Mouse (Mus musculus) left cerebral cortex, postnatal 36 days (tissue): ENCODE data around the gene Dlec1. TPM values are rescaled to one million over a fixed set of nuclear protein-coding genes. Genes with fewer than 3 reads are reported as not detected.

Experiments
- DNase-seq, 2 experiments: peaks; one replicate each; pipeline ENCODE4 v3.0.0; 2021 to 2022; ENCODE audit warnings: low spot score in 2 of 2, mixed read lengths in 1 of 2
- intact Hi-C: fragments of 180-260 bp; cut with DNase I; formaldehyde crosslinking; loops from one replicate; pipeline ENCODE4 v1.15.1; 2025
- total RNA-seq, 2 experiments: library from RNA; stranded (reverse); gene quantifications; 2 replicates each; pipeline ENCODE4 v1.2.3; 2021

The Dlec1 gene
- total RNA-seq = 1 to 10 TPM; 4.1 to 5.1 TPM

DNA sequence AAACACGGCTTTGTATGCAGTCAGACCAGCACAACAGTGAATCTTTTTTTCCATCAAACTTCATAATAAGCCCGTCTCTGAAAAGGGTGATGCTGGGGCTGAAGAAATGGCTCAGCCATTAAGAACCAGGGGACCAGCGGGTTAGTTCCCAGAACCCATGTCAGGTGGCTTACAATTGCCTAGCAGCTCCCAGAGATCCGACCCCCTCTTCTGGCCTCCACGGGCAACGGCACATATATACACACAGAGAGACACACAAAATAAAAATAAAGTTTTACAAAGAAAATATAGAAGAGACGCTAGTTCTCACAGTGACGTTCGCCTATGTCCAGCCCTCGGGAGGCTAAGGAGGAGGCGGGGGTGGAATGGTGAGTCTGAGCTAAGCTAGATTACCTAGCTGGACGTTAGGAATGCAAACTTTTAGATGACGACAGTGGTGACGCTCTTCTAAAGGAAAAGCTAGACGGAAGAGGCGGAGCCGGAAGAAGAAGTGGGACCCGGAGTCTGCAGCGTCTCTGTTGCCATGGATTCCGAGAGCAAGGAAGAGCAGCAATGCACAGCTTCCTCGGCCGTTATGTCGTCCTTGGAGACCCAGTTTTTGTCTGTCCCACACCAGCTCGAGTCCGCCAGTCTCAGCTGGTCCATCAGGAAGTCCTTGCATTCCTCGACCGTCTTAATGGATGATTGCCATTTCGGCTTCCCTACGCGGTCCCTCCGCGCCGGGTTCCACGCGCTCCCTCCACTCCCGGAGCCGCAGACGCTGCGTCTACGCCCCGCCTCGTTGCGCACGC lies at the start of gene Dlec1:
TSS of gene Dlec1 (plus strand) at position 487 of the 791 bp plus-strand sequence.
- intact Hi-C loops = no loop called here

DNA sequence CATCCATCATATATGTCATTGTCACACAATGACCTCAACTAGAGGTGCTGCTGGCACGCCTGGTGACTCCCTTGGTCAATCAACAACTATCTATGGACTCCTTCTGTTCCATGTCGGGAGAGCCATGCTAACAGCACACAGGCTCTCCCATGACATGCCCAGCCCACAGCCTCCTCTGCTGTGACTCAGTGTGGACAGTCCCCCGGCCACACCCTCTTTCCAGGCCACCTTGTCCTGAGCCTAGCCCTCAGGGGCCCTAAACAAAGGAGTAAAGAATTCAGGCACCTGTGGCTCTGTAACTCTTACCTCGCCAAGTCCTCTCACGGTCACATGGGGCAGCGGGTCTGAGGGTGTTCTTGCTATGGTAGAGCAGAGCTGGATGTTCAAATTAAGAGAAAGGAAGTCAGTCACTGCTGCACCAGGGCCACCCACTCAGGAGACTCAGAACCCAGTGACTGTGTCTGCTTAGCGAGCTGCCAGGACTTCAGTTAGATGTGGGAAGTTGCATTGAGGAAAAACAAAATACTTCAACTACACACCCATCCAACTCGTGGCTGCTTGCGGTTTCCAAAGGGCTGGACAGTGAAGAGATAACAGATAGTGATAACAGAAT lies 48.2 kb upstream of the Dlec1 start:
- no peak for DNase-seq
- intact Hi-C loops = no loop called here

More for the DNA sequence above, at the start of gene Dlec1:
- DNase-seq = peak; percentile 81

DNA sequence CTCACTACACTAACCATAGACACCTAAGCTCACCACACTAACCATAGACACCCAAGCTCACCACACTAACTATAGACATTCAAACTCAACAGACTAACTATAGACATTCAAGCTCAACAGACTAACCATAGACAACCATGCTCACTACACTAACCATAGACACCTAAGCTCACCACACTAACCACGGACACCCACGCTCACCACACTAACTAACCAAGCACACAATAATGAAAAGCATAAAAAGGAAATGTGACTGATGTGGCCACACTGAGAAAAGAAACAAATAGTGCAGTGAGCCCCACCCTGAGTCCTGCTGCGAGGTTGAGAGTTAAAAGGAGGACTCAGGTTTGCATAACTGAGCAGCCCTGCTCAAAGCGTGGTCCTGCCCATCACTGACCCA lies 46.9 kb upstream of the Dlec1 start:
- no peak for DNase-seq
- intact Hi-C loops = no loop called here

DNA sequence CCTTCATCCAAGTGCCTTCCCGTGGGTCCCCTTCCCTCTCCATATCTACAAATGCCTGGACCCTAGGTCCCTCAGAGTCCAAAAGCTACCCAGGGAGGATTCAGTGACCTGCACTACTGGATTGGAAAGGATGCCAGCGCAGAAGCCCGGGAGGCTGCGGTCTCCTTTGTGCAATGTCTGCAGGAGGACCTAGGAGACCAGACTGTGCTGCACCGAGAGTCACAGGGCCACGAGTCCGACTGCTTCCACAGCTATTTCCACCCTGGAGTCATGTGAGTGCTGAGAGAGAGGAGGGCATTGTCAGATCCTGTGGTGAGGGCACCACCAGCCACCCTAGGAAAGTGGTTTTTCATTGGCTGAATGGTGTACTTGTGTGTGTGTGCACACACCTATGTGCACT lies 44.0 kb upstream of the Dlec1 start:
- no peak for DNase-seq
- intact Hi-C loops = no loop called here

DNA sequence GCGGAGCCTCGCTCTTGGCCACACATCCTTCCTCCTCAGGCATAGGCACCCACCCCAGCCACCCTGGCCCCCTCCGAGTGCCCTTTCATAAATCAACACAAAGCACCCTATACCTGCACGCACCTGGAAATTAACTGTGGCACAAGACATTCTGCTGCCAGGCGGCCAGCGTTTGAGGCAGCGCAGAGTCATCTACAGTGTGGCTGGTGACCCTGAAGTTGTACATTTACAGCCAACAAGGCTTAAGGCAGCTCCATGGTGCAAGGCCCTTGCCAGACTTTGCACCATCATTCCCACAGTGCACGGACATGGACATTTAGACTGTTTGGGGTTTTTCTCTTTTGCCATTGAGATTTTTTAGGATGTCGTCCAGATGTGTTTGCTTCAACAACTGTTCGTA lies 41.6 kb upstream of the Dlec1 start:
- DNase-seq = no peak
- intact Hi-C loops = loop anchor here (10.0 kb wide), 1 partner anchor 466 kb away; no protein-coding TSS in a partner anchor

DNA sequence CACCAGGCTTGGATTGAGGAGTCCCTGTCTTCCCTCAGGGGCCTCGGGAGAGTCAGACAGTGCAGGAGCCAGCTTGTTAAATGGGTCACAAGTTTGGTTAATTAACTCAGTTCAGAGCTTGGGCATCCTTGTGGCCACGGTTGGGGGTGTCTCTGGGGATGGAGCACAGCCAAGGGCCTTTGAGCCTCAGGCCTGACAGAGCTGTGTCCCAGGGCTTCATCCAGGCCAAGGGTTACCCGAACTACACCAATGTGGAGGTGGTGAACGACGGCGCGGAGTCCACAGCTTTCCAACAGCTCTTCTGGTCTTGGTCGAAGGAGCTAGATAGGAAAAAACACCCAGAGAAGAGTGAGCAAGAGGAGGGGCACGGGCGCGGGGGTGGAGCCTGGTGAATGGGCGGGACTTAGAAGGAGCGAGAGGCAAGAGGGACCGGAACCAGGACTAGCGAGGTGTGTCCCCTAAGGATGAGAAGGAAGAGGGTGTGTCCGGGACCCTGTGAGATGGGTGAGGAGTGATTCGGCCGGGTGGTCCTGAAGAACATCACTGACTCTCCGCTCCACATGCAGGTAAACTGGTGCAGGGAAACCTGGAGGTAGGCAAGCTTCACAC lies 39.1 kb upstream of the Dlec1 start:
- DNase-seq = no peak
- intact Hi-C loops = loop anchor here (10.0 kb wide), 1 partner anchor 468 kb away; no protein-coding TSS in a partner anchor

DNA sequence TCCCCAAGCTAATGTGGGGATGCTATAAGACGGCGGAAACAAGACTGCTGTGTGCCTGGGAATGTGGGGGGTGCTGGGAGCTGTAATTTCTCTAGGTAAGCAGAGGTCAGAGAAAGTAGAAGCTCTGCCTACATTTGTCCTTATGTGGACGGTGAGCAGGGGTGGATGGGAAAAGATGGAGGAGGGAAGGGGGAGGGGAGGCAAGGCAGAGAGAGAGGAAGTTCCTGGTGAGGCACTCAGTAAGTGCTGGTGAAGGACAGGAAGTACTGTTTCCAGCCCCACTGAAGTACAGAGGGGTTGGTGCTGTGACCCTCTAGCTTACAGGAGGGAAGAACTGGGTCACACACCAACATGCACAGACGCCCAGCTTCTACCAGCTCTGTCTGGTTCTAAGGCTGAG lies 38.0 kb upstream of the Dlec1 start:
- intact Hi-C loops = loop anchor here (10.0 kb wide), 1 partner anchor 469 kb away; no protein-coding TSS in a partner anchor
- DNase-seq = no peak

DNA sequence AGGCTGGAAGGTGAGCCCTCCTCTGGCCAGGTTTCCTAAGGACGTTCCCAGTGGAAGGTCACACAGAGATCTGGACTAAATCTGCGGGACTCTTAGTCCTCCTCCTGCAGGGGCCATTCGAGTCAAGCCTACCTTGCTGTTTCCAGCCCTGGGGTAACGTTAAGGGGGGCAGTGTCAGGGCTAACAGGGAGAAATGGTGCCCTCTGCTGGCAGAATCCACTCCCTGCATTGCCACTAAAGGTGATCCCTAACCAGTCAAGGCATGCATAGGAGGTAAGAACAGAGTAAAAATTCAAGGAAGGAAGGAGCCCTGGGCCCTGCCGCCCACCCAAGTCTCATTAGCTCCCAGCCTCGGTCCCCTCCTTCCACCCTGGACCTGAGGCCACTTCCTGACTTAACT lies 34.7 kb upstream of the Dlec1 start:
- intact Hi-C loops = loop anchor here (1.0 to 10.0 kb wide), 2 partner anchors 147 to 473 kb away; no protein-coding TSS in a partner anchor
- peak; percentile 77 to 81 for DNase-seq

DNA sequence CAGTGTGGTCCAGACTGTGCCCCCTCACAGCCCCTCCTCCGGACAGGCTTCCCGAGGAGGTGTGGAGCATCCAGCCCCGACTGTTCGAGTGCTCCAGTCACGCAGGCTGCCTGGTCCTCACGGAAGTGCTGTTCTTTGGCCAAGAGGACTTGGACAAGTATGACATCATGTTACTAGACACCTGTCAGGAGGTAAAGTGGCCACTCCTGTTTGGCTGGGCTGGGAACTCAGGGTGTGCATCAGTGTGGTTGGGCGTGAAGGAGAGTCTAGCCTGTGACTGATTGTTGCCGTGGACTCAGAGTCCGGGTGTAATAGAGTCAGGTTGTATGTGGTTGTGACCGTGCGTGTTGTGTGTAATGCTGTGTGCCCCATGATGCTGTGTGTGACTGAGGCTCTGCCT lies 34.0 kb upstream of the Dlec1 start:
- intact Hi-C loops = loop anchor here (10.0 kb wide), 1 partner anchor 473 kb away; no protein-coding TSS in a partner anchor
- no peak for DNase-seq

DNA sequence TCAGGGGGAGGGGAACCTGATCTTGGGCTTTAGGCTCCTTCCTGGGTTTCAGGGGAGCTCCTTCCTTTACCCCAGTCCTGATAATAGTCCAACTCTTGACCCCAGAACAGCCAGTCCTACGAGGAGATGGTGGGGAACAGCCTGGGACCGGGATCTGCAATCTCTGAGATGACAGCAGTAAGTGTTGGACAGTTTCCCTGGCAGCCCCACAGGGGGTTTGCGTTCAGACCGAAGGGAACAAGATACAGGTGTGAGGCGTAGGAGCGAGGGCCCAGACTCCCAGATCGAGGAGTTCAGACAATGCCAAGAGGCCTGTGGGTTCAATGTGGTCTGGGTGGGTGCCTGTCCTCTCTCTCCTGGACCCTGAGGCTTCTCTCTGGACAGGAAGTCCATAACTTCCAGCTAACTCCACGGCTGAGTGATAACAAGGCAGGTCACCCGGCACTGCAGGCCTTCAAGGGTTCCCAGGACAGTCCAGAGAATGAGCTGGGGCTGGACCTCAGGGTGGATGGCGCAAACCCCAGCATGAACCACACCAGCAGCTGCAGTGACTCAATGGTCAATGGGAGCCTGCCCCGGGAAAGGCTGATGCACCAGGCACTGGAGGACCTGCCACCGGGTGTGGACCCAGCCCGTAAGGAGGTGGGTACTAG lies 32.0 kb upstream of the Dlec1 start:
- intact Hi-C loops = no loop called here
- DNase-seq = no peak

DNA sequence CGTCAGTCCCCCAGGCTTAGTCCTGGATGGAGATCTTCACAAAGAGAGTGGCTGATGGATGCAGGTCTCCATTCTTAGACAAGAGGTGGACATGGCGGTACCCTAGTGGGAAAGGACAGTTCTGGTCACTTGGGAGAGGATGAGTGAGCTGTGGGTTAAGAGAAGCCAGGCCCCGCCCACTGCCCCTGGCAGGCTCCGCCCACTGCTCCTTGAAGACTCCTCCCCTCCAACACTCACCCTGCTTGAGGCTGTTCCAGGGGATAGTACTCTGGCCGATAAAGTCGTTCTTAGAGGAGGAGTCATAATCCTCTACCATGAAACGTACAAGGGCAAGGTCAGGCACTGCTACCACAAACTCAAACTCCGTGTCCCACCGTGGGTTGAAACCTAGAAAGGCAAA lies 30.5 kb upstream of the Dlec1 start:
- DNase-seq = no peak
- intact Hi-C loops = no loop called here

DNA sequence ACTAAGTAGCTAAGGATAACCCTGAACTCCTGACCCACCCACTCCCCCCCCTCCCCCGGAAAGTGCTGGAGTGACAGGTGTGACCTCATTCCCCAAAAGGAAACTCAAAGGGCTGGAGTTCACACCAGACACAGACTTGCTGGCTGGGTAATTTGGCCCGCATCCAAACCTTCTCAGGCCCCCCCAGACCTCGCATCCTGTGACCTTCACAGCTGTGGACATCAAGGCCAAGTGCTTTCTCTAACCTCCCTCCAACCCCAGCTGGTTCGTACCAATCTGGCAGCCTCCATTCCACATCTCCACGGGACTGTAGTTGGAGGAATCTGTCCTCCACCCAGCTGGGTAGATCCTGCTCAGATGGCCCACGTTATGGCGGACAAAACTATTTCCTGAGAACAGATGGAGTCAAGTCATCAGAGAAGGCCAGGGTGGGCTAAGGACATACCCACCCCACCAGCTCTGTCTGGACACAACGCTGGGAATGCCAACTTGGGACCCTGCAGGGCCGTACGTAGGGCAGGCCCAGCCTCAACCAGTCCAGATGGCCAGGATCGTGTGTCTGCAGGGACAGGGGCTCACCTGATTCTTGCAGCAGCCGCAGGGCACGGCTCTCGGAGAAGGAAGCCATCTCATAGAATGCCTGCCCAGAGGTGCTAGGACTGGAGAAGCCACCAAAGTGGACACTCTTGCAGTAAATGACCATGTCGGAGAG lies 28.9 kb upstream of the Dlec1 start:
- DNase-seq = no peak
- intact Hi-C loops = no loop called here

DNA sequence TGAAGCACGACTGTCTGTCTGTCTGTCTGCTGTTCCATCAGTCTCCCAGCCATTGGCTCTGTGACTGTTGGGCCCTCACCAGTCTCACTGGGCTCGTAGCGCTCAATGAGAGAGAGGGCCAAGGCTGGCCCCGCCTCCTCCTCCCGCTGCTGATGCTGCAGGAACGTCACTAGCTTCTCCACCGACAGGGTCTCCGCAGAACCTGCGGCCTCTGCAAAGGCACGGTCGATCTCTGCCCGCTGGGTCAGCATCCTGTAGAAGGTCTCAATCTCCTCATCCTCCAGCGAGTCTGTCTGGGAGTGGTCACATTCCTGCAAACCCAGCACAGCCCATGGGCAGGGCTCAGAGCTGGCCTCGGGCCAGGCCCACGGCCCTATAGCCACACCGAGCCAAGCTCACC lies 26.6 kb upstream of the Dlec1 start:
- intact Hi-C loops = no loop called here
- DNase-seq = no peak

DNA sequence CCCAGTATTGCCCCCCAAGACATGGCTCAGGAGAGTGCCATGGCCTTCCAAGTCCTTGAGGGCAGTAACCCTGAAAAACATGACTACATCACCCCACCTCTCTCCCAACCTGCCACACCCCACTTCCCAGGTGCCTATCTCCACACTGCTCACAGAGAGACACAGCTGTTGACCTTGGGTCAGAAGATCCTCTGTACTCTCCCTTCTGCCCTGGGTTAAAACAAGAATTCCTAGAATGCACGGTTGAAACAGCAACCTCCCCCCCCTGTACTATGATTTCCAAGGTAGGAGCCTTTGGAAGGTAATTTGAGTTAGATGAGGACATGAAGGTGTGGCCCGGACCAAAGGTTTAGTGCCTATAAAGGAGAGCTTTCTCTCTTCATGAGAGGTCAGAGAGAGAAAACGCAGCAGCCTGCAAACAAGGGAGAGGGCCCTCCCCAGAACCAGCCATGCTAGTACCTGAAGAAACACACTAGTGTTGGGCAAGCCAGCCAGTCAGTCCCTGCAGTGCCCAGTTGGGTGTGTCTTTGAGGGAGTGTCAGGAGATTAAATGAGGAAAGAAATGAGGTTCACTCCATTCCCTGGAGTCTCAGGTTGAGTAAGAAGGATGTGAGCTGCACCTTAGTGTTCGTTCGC lies 22.1 kb upstream of the Dlec1 start:
- intact Hi-C loops = no loop called here
- DNase-seq = no peak

DNA sequence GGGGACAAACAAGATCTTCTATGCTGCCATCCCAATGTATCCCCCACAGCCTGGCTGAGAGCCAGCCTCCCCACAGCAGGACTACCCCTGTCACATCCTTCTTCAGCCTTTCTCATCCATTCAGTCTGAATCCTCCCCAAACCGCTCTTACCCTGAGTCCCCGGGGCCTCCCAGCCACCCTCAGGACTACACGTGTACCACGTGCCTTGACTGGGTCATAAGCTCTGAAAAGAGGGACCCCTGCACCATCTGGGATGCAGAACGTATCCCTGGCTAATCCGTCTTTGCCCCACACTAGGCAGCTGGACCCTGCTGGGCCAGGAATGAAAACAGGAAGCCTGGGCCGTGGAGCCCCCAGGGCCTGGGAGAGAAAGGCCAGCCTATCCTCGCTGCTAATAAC lies 20.2 kb upstream of the Dlec1 start:
- no peak for DNase-seq

DNA sequence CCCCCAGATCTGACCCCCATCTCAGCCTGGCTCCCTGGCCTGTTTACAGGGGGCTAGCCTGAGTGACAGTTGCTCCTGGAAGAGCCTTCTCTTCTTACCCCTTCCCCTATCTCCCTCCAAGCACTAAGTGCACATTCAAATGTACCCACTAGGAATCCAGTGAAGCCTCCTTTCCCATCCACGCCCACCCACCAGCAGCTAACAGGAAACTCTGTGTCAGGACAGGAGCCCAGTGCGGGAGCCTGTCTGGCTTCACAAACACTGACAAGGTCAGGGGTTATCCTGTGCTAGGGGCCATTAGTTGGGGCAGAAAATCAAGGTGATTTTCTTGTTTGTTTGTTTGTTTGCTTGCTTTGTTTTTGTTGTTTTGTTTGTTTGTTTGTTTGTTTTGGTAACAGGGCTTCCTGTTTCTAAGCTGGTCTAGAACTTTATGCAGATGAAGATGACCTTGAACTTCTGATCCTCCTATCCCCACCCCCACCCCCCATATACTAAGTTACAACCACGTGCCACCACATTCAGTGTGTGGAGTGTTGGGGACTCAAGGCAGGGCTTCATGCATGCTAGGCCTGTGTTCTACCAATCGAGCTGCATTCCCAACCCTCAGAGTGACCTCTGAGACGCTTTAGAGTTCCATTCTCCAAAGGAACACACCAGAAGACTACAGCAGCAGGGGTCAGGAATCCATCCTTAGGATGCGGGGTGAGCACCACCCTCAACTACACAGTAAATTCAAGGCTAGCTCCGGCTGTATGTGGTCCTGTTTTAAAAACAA lies 19.4 kb upstream of the Dlec1 start:
- intact Hi-C loops = no loop called here
- no peak for DNase-seq

More for the DNA sequence above, 20.2 kb upstream of the Dlec1 start:
- intact Hi-C loops = no loop called here

DNA sequence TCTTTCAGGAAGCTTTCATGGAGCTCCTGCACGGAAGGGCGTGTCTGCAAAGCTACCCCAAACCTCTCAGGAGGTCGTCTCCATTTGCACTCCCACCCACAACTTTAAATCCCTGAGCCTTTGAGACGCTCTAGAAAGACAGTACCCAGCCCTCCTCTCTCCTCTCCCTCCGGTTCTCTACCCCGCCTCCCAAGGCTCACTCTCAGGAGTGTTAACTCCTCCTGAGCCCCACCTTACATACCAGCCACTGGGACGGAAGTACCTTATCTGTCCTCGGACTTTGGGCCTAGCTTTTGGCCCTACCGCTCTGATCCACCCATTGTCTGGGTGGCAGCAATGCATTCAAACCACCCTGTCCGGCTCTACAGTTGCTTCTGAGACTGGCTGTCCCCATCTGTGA lies 18.3 kb upstream of the Dlec1 start:
- intact Hi-C loops = no loop called here
- no peak for DNase-seq

DNA sequence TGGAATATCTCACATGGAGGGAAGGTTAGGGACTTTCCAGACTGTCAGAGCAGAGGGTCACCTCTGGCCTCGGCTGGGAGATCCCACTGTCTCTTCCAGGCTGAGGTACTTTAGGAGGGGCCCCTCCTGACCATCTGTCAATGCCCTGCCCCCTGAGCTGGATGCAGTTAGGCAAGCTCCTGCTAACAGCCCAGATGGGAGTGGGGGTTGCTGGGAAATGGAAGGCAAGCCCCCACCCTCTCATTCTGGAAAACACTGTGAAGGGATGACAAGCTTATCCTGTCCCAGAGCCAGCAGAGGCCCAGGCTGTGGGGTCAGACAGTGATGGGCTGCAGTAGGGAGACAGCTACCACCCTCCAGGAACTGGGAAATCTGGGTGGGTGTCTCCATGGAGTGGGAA lies 15.8 kb upstream of the Dlec1 start:
- intact Hi-C loops = no loop called here
- no peak for DNase-seq
